Mouse (Mus musculus) small intestine, adult 2 months (tissue): ENCODE results near the gene Cmtm6. TPM values are rescaled to one million over a fixed set of nuclear protein-coding genes. Genes with fewer than 3 reads are reported as not detected.

Experiments used
- H3K27ac ChIP-seq: fragments of 200-500 bp; 2 replicates; pipeline ENCODE4 v1.5.1; 2012; ENCODE audit warnings: low read depth, low read length, control low read depth, inconsistent platforms; ENCODE audit not compliant: insufficient read depth
- H3K27me3 ChIP-seq: fragments of 200-500 bp; 2 replicates; pipeline ENCODE4 v1.6.1; 2012; ENCODE audit warnings: mild to moderate bottlenecking, moderate library complexity, low read length, inconsistent platforms; ENCODE audit not compliant: control insufficient read depth, insufficient read depth
- H3K36me3 ChIP-seq: fragments of 200-500 bp; 2 replicates; pipeline ENCODE4 v1.6.1; 2012; ENCODE audit warnings: mild to moderate bottlenecking, low read length, control low read depth, inconsistent platforms; ENCODE audit not compliant: control insufficient read depth, insufficient read depth
- H3K4me1 ChIP-seq: fragments of 200-500 bp; 2 replicates; pipeline ENCODE4 v1.6.1; 2012; ENCODE audit warnings: low read length, inconsistent platforms, mixed read lengths; ENCODE audit not compliant: control insufficient read depth, insufficient read depth, insufficient read length
- H3K4me3 ChIP-seq: fragments of 200-500 bp; 2 replicates; pipeline ENCODE4 v1.5.1; 2012; ENCODE audit warnings: low read depth, mild to moderate bottlenecking, control low read depth, inconsistent platforms, low read length, moderate library complexity
- CTCF ChIP-seq: fragments of 200-500 bp; IDR thresholded peaks from 2 replicates; pipeline ENCODE4 v1.5.1; 2012; ENCODE audit warnings: low read depth, mild to moderate bottlenecking, control low read depth, inconsistent platforms, low read length, moderate library complexity, mixed read lengths; ENCODE audit not compliant: insufficient replicate concordance, insufficient read length; ENCODE audit errors: extremely low read depth
- POLR2A ChIP-seq: fragments of 200-500 bp; IDR thresholded peaks from 2 replicates; pipeline ENCODE4 v1.6.1; 2012; ENCODE audit warnings: low read depth, mild to moderate bottlenecking, control low read depth, inconsistent platforms, low read length, moderate library complexity
- WGBS: fragments of 180-500 bp; shearing (Covaris S2); methylation state at CpG from one replicate; pipeline ENCODE4 v1.1.7; 2018; 5-methylcytosine and 5-hydroxymethylcytosine counted together
- polyA plus RNA-seq: library from polyadenylated mRNA; depleted of rRNA; stranded (reverse); fragments of >200 nt; gene quantifications from 2 replicates; pipeline ENCODE4 v1.2.3, GENCODE M21; 2012

Gene Cmtm6
- polyA plus RNA-seq, 1 experiment, result 46.1 TPM

GRCm38 (mm10) chr9:114729911-114730805, 758 bp upstream of the Cmtm6 start:
- peak overlapping the region; percentile 55 for H3K27ac ChIP-seq
- H3K4me3 ChIP-seq, result peak overlapping the region; percentile 91
- H3K4me1 ChIP-seq, result peaks cover 10% of the 10 kb centered on the region
- H3K27me3 ChIP-seq, result no peaks in the 10 kb centered on the region
- 12% methylated on average over 27 of the region's 30 CpGs for WGBS
- H3K36me3 ChIP-seq, result peaks cover 2% of the 10 kb centered on the region; the same call in 1 of the 2 replicates
- TF ChIP-seq CTCF, result no peak

- Histone ChIP-seq H3K27me3 (no peaks in the 10 kb centered on the region), H3K4me3 (peak overlapping the region; percentile 91), H3K36me3 (peaks cover 2% of the 10 kb centered on the region; the same call in 1 of the 2 replicates), H3K27ac (peak overlapping the region; percentile 96), H3K4me1 (peaks cover 12% of the 10 kb centered on the region)
- TF ChIP-seq CTCF, result no peak
- no peak for TF ChIP-seq POLR2A
- WGBS, result 17% methylated on average over 12 of the region's 12 CpGs
Measured at GRCm38 (mm10) chr9:114731871-114732682, 1.2 kb downstream of the Cmtm6 start.

- TF ChIP-seq CTCF (no peak), POLR2A (no peak)
- Histone ChIP-seq H3K4me1 (peaks cover 12% of the 10 kb centered on the region), H3K4me3 (no peak overlapping the region), H3K36me3 (peaks cover 8% of the 10 kb centered on the region; the same call in 1 of the 2 replicates), H3K27me3 (no peaks in the 10 kb centered on the region), H3K27ac (no peak overlapping the region)
- WGBS, result 36% methylated on average over 2 of the region's 2 CpGs
Measured at GRCm38 (mm10) chr9:114733238-114733637, 2.3 kb downstream of the Cmtm6 start.

- Histone ChIP-seq H3K27ac (no peak overlapping the region), H3K27me3 (no peaks in the 10 kb centered on the region), H3K4me3 (no peak overlapping the region), H3K4me1 (peaks cover 7% of the 10 kb centered on the region; the same call in 1 of the 2 replicates), H3K36me3 (peaks cover 22% of the 10 kb centered on the region)
- TF ChIP-seq POLR2A (no peak), CTCF (no peak)
- 75% methylated on average over 11 of the region's 11 CpGs for WGBS
Measured at GRCm38 (mm10) chr9:114736442-114736841, 5.5 kb downstream of the Cmtm6 start.

GRCm38 (mm10) chr9:114740336-114740735, 9.4 kb downstream of the Cmtm6 start:
- H3K4me3 ChIP-seq, result no peak overlapping the region
- peaks cover 2% of the 10 kb centered on the region; the same call in 1 of the 2 replicates for H3K4me1 ChIP-seq
- peaks cover 39% of the 10 kb centered on the region for H3K36me3 ChIP-seq
- TF ChIP-seq POLR2A, result no peak
- no peak for TF ChIP-seq CTCF
- no peak overlapping the region for H3K27ac ChIP-seq
- WGBS, result 81% methylated on average over 9 of the region's 9 CpGs
- no peaks in the 10 kb centered on the region for H3K27me3 ChIP-seq

GRCm38 (mm10) chr9:114742731-114743130, 11.8 kb downstream of the Cmtm6 start:
- Histone ChIP-seq H3K4me1 (no peaks in the 10 kb centered on the region), H3K27ac (peak overlapping the region; percentile 26; the same call in 1 of the 2 replicates), H3K4me3 (no peak overlapping the region), H3K27me3 (no peaks in the 10 kb centered on the region), H3K36me3 (peaks cover 54% of the 10 kb centered on the region)
- 48% methylated on average over 2 of the region's 2 CpGs for WGBS
- TF ChIP-seq POLR2A (no peak), CTCF (no peak)

GRCm38 (mm10) chr9:114745163-114745562, 14.2 kb downstream of the Cmtm6 start:
- TF ChIP-seq CTCF (no peak), POLR2A (no peak)
- Histone ChIP-seq H3K4me1 (no peaks in the 10 kb centered on the region), H3K27me3 (no peaks in the 10 kb centered on the region), H3K36me3 (peaks cover 53% of the 10 kb centered on the region), H3K27ac (no peak overlapping the region), H3K4me3 (no peak overlapping the region)
- 61% methylated on average over 4 of the region's 4 CpGs for WGBS
